Mouse (Mus musculus): ENCODE results near the gene Jtb.

Gene Jtb

GRCm38 (mm10) chr3:90263121-90263771 lies 31.8 kb downstream of the Jtb start:
- no peak for DNase-seq (ENCODE audit: low read depth)

GRCm38 (mm10) chr3:90264687-90265033 lies 33.3 kb downstream of the Jtb start:
- DNase-seq (ENCODE audit: low read depth) = no peak

GRCm38 (mm10) chr3:90265034-90265931 lies 33.9 kb downstream of the Jtb start, which contains the start of gene Dennd4b:
Gene Dennd4b, plus strand, starts transcription at chr3:90265185.
- DNase-seq (ENCODE audit: low read depth) = peak; percentile 79

GRCm38 (mm10) chr3:90265932-90266741 lies 34.7 kb downstream of the Jtb start:
- peak; percentile 48 for DNase-seq (ENCODE audit: low read depth)

- no peak for DNase-seq (ENCODE audit: low read depth)
Observed at GRCm38 (mm10) chr3:90266901-90267775, 35.7 kb downstream of the Jtb start.

GRCm38 (mm10) chr3:90268190-90268589 lies 36.8 kb downstream of the Jtb start:
- no peak for DNase-seq (ENCODE audit: low read depth)

GRCm38 (mm10) chr3:90268971-90269370 lies 37.6 kb downstream of the Jtb start:
- DNase-seq (ENCODE audit: low read depth) = no peak

- DNase-seq (ENCODE audit: low read depth) = no peak
Observed at GRCm38 (mm10) chr3:90270784-90271183, 39.4 kb downstream of the Jtb start.

GRCm38 (mm10) chr3:90272170-90272569 lies 40.8 kb downstream of the Jtb start:
- DNase-seq (ENCODE audit: low read depth) = no peak

- DNase-seq (ENCODE audit: low read depth) = no peak
Observed at GRCm38 (mm10) chr3:90273855-90274254, 42.5 kb downstream of the Jtb start.

GRCm38 (mm10) chr3:90275286-90275685 lies 43.9 kb downstream of the Jtb start:
- no peak for DNase-seq (ENCODE audit: low read depth)

- no peak for DNase-seq (ENCODE audit: low read depth)
Observed at GRCm38 (mm10) chr3:90276858-90277257, 45.5 kb downstream of the Jtb start.

- DNase-seq (ENCODE audit: low read depth) = no peak
Observed at GRCm38 (mm10) chr3:90277793-90278192, 46.4 kb downstream of the Jtb start.

- no peak for DNase-seq (ENCODE audit: low read depth)
Observed at GRCm38 (mm10) chr3:90278211-90278610, 46.8 kb downstream of the Jtb start.

- no peak for DNase-seq (ENCODE audit: low read depth)
Observed at GRCm38 (mm10) chr3:90279216-90279615, 47.8 kb downstream of the Jtb start.

GRCm38 (mm10) chr3:90279743-90280142 lies 48.3 kb downstream of the Jtb start:
- no peak for DNase-seq (ENCODE audit: low read depth)

- DNase-seq (ENCODE audit: low read depth) = no peak
Observed at GRCm38 (mm10) chr3:90280708-90281107, 49.3 kb downstream of the Jtb start.

GRCm38 (mm10) chr3:90284150-90284549 lies 52.8 kb downstream of the Jtb start:
- no peak for DNase-seq (ENCODE audit: low read depth)
